Mouse (Mus musculus) hindbrain, postnatal 0 days (tissue): ENCODE data around the gene Cep85l. TPM values are rescaled to one million over a fixed set of nuclear protein-coding genes. Genes with fewer than 3 reads are reported as not detected.
A peak's percentile ranks its signal among the peaks of the same experiment; 100 is the strongest.

Source experiments
- ATAC-seq: fragments of 200-750 bp; cut with Nextera tagmentation; 2 replicates; pipeline ENCODE4 v1.8.0; 2017; ENCODE audit warnings: mild to moderate bottlenecking, moderate TSS enrichment, moderate library complexity
- DNase-seq: peaks from one replicate; pipeline ENCODE4 v3.0.0-alpha.2; 2015; ENCODE audit warnings: low spot score
- H3K27ac ChIP-seq: fragments of 300-500 bp; sonication (generic); 2 replicates; pipeline ENCODE4 v1.5.1; 2014; ENCODE audit warnings: mild to moderate bottlenecking
- H3K27me3 ChIP-seq: fragments of 300-500 bp; sonication (generic); 2 replicates; pipeline ENCODE4 v1.6.1; 2014; ENCODE audit warnings: low read length, mixed read lengths; ENCODE audit not compliant: insufficient read depth
- H3K36me3 ChIP-seq: fragments of 300-500 bp; sonication (generic); 2 replicates; pipeline ENCODE4 v1.6.1; 2014; ENCODE audit warnings: low read length, mixed read lengths; ENCODE audit not compliant: insufficient read depth
- H3K4me1 ChIP-seq: fragments of 300-500 bp; sonication (generic); 2 replicates; pipeline ENCODE4 v1.6.1; 2014; ENCODE audit warnings: antibody characterized with exemption, low read length, mixed read lengths; ENCODE audit not compliant: insufficient read depth
- H3K4me2 ChIP-seq: fragments of 300-500 bp; sonication (generic); 2 replicates; pipeline ENCODE4 v1.6.1; 2014; ENCODE audit warnings: low read depth, mild to moderate bottlenecking, low read length, moderate library complexity, mixed read lengths
- H3K4me3 ChIP-seq: fragments of 300-500 bp; sonication (generic); 2 replicates; pipeline ENCODE4 v1.5.1; 2014; ENCODE audit warnings: low read length
- H3K9ac ChIP-seq: fragments of 300-500 bp; sonication (generic); replicated peaks from 2 replicates; pipeline ENCODE4 v1.6.1; 2014; ENCODE audit warnings: mild to moderate bottlenecking, low read length, moderate library complexity, mixed read lengths
- H3K9me3 ChIP-seq: fragments of 300-500 bp; sonication (generic); 2 replicates; pipeline ENCODE4 v1.6.1; 2016; ENCODE audit warnings: low read length, mixed read lengths
- CTCF ChIP-seq: IDR thresholded peaks from 2 replicates; pipeline ENCODE4 v1.5.1; 2016; ENCODE audit warnings: antibody characterized with exemption, control low read depth, low read depth
- WGBS: fragments of 180-500 bp; shearing (Covaris S2); extraction: QIAGEN DNeasy Blood & Tissue Kit; methylation state at CpG from one replicate; pipeline ENCODE4 v1.1.7; 2014; 5-methylcytosine and 5-hydroxymethylcytosine counted together
- polyA plus RNA-seq: library from polyadenylated mRNA; unstranded; fragments of >200 nt; fragmentation: Nextera tagmentation; extraction: Ambion mirVana; gene quantifications from 2 replicates; pipeline ENCODE4 v1.2.1, GENCODE M21; 2015
- total RNA-seq: library from RNA; depleted of rRNA; stranded (reverse); fragments of >200 nt; gene quantifications from 2 replicates; pipeline ENCODE4 v1.2.3, GENCODE M21; 2014

Cep85l gene
- total and polyA plus RNA-seq, 2 experiments from 2014 or later, result 8.2 to 15.4 TPM

DNA sequence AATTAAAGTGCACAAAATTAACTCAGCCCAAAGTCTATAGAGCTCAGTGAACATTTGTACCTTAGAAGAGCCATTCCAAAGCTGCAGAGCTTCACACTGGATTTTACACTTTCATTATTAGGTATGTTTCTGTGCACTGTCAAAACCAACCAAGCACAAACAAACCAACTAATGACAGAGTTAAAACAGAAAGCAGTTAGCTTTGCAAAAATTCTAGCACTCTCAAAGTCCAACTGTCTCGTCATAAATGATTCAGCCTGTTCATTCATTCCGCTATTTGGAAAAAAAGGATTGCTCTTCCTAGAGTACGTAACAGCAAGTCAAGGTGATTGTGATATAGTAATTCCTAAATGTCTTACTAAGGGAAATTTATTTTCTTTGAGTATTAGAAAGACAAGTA lies 20.7 kb downstream of the Cep85l start:
- Histone ChIP-seq H3K4me3 (no peak overlapping the region), H3K27me3 (no peaks in the 10 kb centered on the region), H3K36me3 (peaks cover 3% of the 10 kb centered on the region; the same call in 1 of the 2 replicates), H3K9me3 (no peaks in the 10 kb centered on the region), H3K4me2 (no peak overlapping the region), H3K9ac (no peak overlapping the region), H3K27ac (no peak overlapping the region), H3K4me1 (no peaks in the 10 kb centered on the region)
- WGBS, result 89% methylated on average over 3 of the region's 3 CpGs
- DNase-seq, result no peak
- TF ChIP-seq CTCF, result no peak
- no peak for ATAC-seq

DNA sequence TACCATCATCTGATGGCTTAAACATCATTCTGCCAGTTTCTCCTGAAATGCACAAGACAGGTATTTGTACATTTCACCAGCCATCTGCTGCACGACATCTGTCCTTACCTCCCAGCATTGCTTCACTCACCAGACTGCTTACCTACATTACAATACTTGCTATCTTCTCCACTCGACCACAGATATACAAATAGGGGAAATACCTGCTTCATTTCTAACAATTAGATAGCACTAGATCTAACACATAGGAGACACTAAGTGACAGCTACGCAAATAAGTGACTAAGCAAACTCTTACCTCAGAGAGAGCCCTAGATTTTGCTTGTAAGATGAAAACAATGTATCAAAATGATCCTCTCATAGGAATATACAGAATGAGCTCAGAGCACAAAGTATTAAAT lies 26.1 kb downstream of the Cep85l start:
- no peaks in the 10 kb centered on the region for H3K27me3 ChIP-seq
- 79% methylated on average over 3 of the region's 3 CpGs for WGBS

DNA sequence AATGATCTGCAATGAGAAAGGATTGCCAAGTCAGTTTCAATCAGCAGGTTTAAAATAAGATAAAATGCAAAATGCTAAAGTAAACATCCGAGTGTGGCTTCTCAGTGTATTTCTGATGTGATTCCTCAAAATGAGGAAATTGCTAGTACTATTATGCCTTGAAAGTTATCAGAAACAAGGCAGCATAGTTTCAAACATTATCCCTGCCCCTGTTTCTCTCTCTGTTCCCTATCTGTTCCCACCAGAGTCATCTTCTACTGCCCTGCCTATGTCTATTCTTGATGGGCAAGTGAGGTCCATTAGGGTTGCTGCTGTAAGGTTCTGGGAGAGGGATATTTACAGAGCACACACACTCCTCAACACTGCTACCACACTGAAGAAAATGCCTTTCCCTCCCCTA lies 30.5 kb downstream of the Cep85l start:
- no peaks in the 10 kb centered on the region for H3K27me3 ChIP-seq
- H3K4me1 ChIP-seq, result no peaks in the 10 kb centered on the region
- H3K4me3 ChIP-seq, result no peak overlapping the region
- H3K27ac ChIP-seq, result no peak overlapping the region
- DNase-seq, result no peak
- no peak for ATAC-seq
- H3K9ac ChIP-seq, result no peak overlapping the region
- no peaks in the 10 kb centered on the region for H3K9me3 ChIP-seq
- H3K36me3 ChIP-seq, result no peaks in the 10 kb centered on the region
- no peak overlapping the region for H3K4me2 ChIP-seq
- TF ChIP-seq CTCF, result no peak
- WGBS, result 84% methylated on average over 1 of the region's 1 CpGs

More for the DNA sequence above, 26.1 kb downstream of the Cep85l start:
- ATAC-seq, result no peak
- no peak overlapping the region for H3K4me3 ChIP-seq
- no peaks in the 10 kb centered on the region for H3K9me3 ChIP-seq
- H3K4me2 ChIP-seq, result no peak overlapping the region
- DNase-seq, result no peak
- no peak for TF ChIP-seq CTCF
- H3K4me1 ChIP-seq, result no peaks in the 10 kb centered on the region
- no peak overlapping the region for H3K9ac ChIP-seq
- no peak overlapping the region for H3K27ac ChIP-seq
- H3K36me3 ChIP-seq, result peaks cover 3% of the 10 kb centered on the region; the same call in 1 of the 2 replicates

DNA sequence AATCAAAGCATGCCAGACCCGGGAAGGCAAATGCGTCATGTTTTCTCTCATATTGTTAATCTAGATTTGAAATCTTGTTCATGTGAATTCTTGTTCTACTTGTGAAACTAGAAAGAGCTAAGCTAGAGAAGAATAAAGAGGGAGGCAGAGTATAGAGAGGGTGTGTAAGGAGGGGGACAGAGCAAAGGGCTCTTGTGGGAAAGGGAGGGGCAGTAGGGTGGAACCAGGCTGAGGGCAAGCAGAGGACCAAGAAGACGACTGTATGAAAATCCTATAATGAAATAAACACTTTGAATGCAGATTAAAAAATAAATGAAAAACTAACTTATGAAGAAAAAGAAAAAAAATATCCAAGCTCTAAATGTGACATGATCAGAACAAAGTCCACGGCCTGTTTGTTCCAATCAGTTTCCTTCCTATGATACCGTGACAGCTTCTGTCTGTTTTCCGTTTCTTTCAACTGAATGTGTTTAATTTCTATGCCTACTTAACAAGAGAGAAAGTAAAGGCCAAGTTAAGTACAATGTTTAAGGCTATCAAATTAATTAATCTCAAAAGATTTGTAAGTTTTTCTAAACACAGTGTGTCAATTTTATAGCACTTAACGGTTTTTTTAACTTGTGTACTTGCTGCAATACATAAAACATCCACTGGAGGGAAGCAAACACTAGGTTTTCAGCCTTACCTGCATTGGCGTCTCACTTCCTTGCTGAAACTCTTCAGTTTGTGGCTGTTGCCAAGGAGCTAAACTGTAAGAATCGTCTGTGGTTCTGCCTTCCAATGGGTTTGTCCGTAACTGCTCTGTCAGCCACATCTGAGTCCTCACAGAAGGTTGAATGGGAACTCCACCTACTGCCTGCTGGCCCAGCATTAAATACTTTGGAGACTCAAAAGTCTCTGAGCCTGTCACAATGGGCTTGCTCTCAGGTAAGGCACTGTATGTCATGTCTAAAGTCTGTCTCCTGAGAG lies 31.7 kb downstream of the Cep85l start:
- Histone ChIP-seq H3K4me1 (no peaks in the 10 kb centered on the region), H3K27me3 (no peaks in the 10 kb centered on the region), H3K4me2 (no peak overlapping the region), H3K4me3 (no peak overlapping the region), H3K36me3 (no peaks in the 10 kb centered on the region), H3K27ac (no peak overlapping the region), H3K9ac (no peak overlapping the region), H3K9me3 (no peaks in the 10 kb centered on the region)
- TF ChIP-seq CTCF, result peak; percentile 91
- ATAC-seq (peak; percentile 85), DNase-seq (peak; percentile 91)
- WGBS, result 56% methylated on average over 10 of the region's 10 CpGs

DNA sequence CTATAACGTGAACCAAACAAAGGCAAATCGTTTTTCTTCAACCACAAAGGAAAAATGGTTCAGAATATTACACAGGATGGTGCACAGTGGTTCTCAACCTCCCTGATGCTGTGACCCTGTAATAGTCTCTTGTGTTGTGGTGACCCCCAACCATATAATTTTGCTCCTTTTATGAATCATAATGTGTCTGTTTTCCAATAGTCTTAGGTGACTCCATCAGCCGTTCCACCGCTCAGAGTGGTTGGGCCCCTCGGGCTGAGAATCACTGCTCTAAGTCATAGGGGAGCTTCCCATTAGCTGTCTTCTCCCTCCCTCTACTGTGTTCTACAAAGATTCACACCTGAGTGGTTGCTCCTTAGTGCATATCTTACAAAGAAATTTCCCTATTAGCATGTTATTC lies 32.8 kb downstream of the Cep85l start:
- ATAC-seq (0 out of 2 replicates have a peak, but pooled peaks have one; percentile 11), DNase-seq (no peak)
- no peak overlapping the region for H3K9ac ChIP-seq
- no peaks in the 10 kb centered on the region for H3K36me3 ChIP-seq
- no peak overlapping the region for H3K4me2 ChIP-seq
- no peaks in the 10 kb centered on the region for H3K9me3 ChIP-seq
- 85% methylated on average over 5 of the region's 5 CpGs for WGBS
- no peak overlapping the region for H3K27ac ChIP-seq
- TF ChIP-seq CTCF, result no peak
- no peaks in the 10 kb centered on the region for H3K4me1 ChIP-seq
- no peak overlapping the region for H3K4me3 ChIP-seq
- H3K27me3 ChIP-seq, result no peaks in the 10 kb centered on the region

DNA sequence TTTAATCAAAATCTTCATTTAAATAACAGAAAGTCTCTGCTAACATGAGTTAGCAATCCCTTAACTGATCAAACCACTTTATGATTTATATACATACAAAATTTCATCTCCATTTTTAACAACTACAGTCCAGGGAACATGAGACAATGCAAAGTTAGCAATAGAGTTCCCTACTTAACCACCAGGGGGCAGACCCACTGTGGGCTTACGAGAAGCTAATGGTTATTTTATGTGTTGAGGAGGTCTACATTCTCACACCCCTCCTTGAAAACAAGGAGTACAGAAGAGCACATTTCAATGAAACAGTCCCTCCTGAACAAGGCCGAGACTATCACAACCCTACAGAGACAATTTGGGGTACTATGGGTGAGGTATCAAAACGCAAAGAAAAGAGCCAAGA lies 33.2 kb downstream of the Cep85l start:
- no peaks in the 10 kb centered on the region for H3K36me3 ChIP-seq
- H3K27ac ChIP-seq, result no peak overlapping the region
- peak; percentile 72 for DNase-seq
- no peaks in the 10 kb centered on the region for H3K4me1 ChIP-seq
- peak; percentile 91 for TF ChIP-seq CTCF
- H3K4me3 ChIP-seq, result no peak overlapping the region
- no peak overlapping the region for H3K4me2 ChIP-seq
- no peaks in the 10 kb centered on the region for H3K9me3 ChIP-seq
- 53% methylated on average over 3 of the region's 3 CpGs for WGBS
- no peak overlapping the region for H3K9ac ChIP-seq
- ATAC-seq, result 0 out of 2 replicates have a peak, but pooled peaks have one; percentile 33
- no peaks in the 10 kb centered on the region for H3K27me3 ChIP-seq

DNA sequence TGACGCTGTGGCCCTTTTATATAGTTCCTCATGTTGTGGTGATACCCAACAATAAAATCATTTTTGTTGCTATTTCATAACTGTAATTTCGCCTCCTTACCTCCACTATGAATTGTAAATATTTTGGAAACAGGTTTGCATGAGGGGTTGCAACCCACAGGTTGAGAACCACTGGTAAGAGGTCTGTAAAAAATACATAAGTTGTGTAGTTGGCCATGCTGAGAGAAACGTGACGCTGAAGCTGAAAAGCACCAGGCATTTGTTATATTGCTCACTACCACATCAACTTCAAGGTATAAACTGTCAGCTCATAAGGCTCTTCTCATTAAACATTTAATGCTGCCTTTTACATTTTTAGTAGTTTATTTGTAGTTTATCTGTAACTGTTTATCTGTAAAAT lies 34.2 kb downstream of the Cep85l start:
- H3K4me1 ChIP-seq, result no peaks in the 10 kb centered on the region
- WGBS, result 92% methylated on average over 4 of the region's 4 CpGs
- no peaks in the 10 kb centered on the region for H3K9me3 ChIP-seq
- ATAC-seq (no peak), DNase-seq (no peak)
- H3K4me3 ChIP-seq, result no peak overlapping the region
- H3K4me2 ChIP-seq, result no peak overlapping the region
- H3K27ac ChIP-seq, result no peak overlapping the region
- TF ChIP-seq CTCF, result no peak
- H3K36me3 ChIP-seq, result no peaks in the 10 kb centered on the region
- H3K9ac ChIP-seq, result no peak overlapping the region
- no peaks in the 10 kb centered on the region for H3K27me3 ChIP-seq
